Comparison of ENCODE assay signal across 8 mouse cellular contexts in genomic region chr3:42110976-42111847, GRCm38 (mm10).
DNase-seq lines count a peak whose midpoint lies in the region; ATAC-seq and TF ChIP-seq lines count a peak whose summit lies in the region.

No protein-coding gene starts in this region.

- TF ChIP-seq CTCF in cerebellum, adult 2 months (IDR thresholded peaks at IDR 0.05; ENCODE audit: borderline replicate concordance, insufficient read depth, low read depth, low read length), result peak; percentile 66
- TF ChIP-seq CTCF in forebrain, postnatal 0 days (IDR thresholded peaks at IDR 0.05; ENCODE audit: low read depth), result peak; percentile 93

- 42% methylated on average over 13 of the region's 13 CpGs for WGBS in cerebellum, adult 2 months
- WGBS in forebrain, postnatal 0 days, result 30% methylated on average over 13 of the region's 13 CpGs
- WGBS in midbrain, embryonic 16.5 days, result 23% methylated on average over 13 of the region's 13 CpGs

- H3K9me3 ChIP-seq in forebrain, postnatal 0 days (ENCODE audit: low read length), result no peaks in the 10 kb centered on the region
- no peaks in the 10 kb centered on the region for H3K9me3 ChIP-seq in midbrain, embryonic 16.5 days (replicated peaks; ENCODE audit: control insufficient read depth, low read length, poor library complexity, severe bottlenecking)

- intact Hi-C loops in left cerebral cortex, postnatal 14 days (cut with DNase I), result no loop called here

- H3K9ac ChIP-seq in forebrain, postnatal 0 days, result no peak overlapping the region
- H3K9ac ChIP-seq in midbrain, embryonic 16.5 days (ENCODE audit: low read depth, low read length), result no peak overlapping the region

- peak; percentile 3 for DNase-seq in WW6 (ENCODE audit: low read depth, low spot score)
- DNase-seq in cerebellum, adult 2 months, result peak; percentile 33 to 36
- DNase-seq in forebrain, postnatal 0 days, result peak; percentile 90
- peak; percentile 28 for DNase-seq in hindlimb bud, embryonic 11.5 days (ENCODE audit: extremely low spot score, low read depth, low spot score)
- DNase-seq in left cerebral cortex, postnatal 14 days (ENCODE audit: low spot score in 2 of 2), result peak; percentile 83 to 84
- DNase-seq in testis, postnatal 10 days (ENCODE audit: low spot score), result peak; percentile 62

- 0 out of 2 replicates have a peak overlapping the region, but pooled peaks have one; percentile 11 for H3K4me2 ChIP-seq in forebrain, postnatal 0 days (ENCODE audit: low read depth)
- peak overlapping the region; percentile 33 for H3K4me2 ChIP-seq in midbrain, embryonic 16.5 days (ENCODE audit: low read length)

- TF ChIP-seq POLR2A in cerebellum, adult 2 months (IDR thresholded peaks at IDR 0.05; ENCODE audit: borderline replicate concordance, insufficient read depth, low read length), result no peak

- H3K4me1 ChIP-seq in cerebellum, adult 2 months (ENCODE audit: control insufficient read depth, insufficient read depth, low read length), result no peaks in the 10 kb centered on the region; the same call in 1 of the 2 replicates
- no peaks in the 10 kb centered on the region for H3K4me1 ChIP-seq in forebrain, postnatal 0 days (ENCODE audit: insufficient read depth)
- peaks cover 10% of the 10 kb centered on the region for H3K4me1 ChIP-seq in midbrain, embryonic 16.5 days (ENCODE audit: control insufficient read depth, insufficient read depth, low read length)

- H3K36me3 ChIP-seq in forebrain, postnatal 0 days (ENCODE audit: insufficient read depth), result no peaks in the 10 kb centered on the region
- no peaks in the 10 kb centered on the region for H3K36me3 ChIP-seq in midbrain, embryonic 16.5 days (ENCODE audit: control insufficient read depth, insufficient read depth, low read length)

- no peaks in the 10 kb centered on the region for H3K27me3 ChIP-seq in cerebellum, adult 2 months (ENCODE audit: control insufficient read depth, insufficient read depth, low read length)
- H3K27me3 ChIP-seq in forebrain, postnatal 0 days (ENCODE audit: insufficient read depth, low read length), result no peaks in the 10 kb centered on the region
- no peaks in the 10 kb centered on the region for H3K27me3 ChIP-seq in midbrain, embryonic 16.5 days (ENCODE audit: control insufficient read depth, insufficient read depth, low read depth, low read length)

- no peak overlapping the region for H3K27ac ChIP-seq in cerebellum, adult 2 months (ENCODE audit: insufficient read depth, low read length)
- no peak overlapping the region for H3K27ac ChIP-seq in forebrain, postnatal 0 days (ENCODE audit: low read depth, low read length)
- H3K27ac ChIP-seq in midbrain, embryonic 16.5 days (ENCODE audit: low read length), result peak overlapping the region; percentile 68

- ATAC-seq in forebrain, postnatal 0 days, result peak; percentile 96
- ATAC-seq in midbrain, embryonic 16.5 days, result peak; percentile 96
- ATAC-seq in inflammation-experienced regulatory T-cells, adult 6 months, result no peak

- H3K4me3 ChIP-seq in cerebellum, adult 2 months (replicated peaks; ENCODE audit: insufficient read depth, low read depth, low read length), result no peak overlapping the region
- no peak overlapping the region for H3K4me3 ChIP-seq in forebrain, postnatal 0 days (ENCODE audit: low read depth, low read length)
- H3K4me3 ChIP-seq in midbrain, embryonic 16.5 days (ENCODE audit: low read depth, low read length), result no peak overlapping the region

Comparison
In these comparisons a context has a peak if more than half of its experiments do, and no peak if none do; other contexts are left out.
1. DNase-seq: peak in every context shown above with its lines; median percentile 90 in forebrain, postnatal 0 days; 84 in left cerebral cortex, postnatal 14 days; 62 in testis, postnatal 10 days; 34 in cerebellum, adult 2 months; 28 in hindlimb bud, embryonic 11.5 days; 3 in WW6.